Mouse (Mus musculus): ENCODE results near the gene Spdye4b. TPM values are rescaled to one million over a fixed set of nuclear protein-coding genes. Genes with fewer than 3 reads are reported as not detected.

The Spdye4b gene
- total and polyA plus RNA-seq, 3 experiments = not detected

DNA sequence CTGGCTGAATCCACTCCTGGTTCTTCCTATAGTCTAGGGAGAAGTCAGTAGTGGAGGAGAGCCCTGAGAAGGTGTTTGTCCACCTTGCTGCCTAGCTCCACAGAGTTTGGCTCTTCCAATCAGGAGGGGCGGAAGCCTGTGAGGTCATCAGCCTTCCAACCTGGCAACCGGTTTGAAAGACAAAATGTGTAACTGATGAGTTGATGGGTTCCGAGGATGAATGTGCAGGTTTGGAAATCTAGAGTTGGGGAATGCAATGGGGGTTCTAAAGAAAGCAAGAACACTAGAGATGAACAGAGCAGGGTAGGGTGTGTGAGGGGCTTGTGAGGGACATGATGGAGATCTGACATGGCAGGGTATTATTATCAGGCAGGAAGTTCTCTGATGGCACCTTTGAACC, 46.0 kb downstream of the Spdye4b start, which contains the start of gene Spdye4a:
TSS of gene Spdye4a (minus strand) at position 101 of the 400 bp plus-strand sequence.
- intact Hi-C loops (cut with DNase I) = no loop called here
- no peak within 1 kb of the TSS for H3K4me3 ChIP-seq

DNA sequence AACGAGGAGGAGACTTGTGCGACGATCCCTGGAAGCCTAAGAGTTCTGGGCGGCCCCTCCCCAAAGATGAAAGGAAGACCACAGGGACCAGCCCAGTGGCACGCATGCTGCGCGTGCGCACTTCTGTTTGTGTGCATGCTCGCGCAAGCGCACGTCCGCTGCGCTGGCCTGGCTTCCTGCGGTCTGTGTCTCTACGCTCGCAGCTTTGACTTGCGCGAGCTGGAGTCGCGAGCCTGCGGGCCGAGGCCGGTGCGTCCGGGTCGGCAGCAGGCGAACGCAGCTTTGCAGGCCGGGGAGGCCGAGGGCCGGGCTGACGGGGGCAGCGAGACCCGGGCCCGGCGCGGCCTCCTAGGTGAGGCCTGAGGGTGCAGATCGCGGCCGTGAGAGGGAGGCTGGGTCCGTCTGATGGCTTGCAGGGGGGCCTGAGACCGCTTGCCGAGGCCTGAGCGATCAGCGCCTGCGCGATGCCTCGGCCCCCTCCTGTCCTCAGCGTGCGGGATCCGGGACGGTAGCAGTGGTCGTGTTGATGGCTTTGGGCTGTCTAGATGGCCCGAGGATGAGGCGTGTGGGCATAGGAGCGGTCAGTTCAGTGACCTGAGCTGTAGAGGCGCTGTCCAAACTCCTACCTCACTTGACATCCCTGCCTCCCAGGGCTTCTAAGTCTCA, 54.3 kb downstream of the Spdye4b start, which contains the start of gene Zfp12:
TSS of gene Zfp12 (plus strand) at position 136 of the 666 bp plus-strand sequence.
- under 1% methylated on average over 58 of the region's 58 CpGs for WGBS
- peak; percentile 93 to 97 for DNase-seq
- Histone ChIP-seq H3K79me2 (replicated peaks; ENCODE audit: control insufficient read depth, insufficient read depth, low read length) (peaks cover 2% of the 10 kb centered on the region; the same call in 1 of the 2 replicates), H3K27me3 (ENCODE audit: control insufficient read depth, insufficient read depth, low read length) (no peaks in the 10 kb centered on the region), H3K36me3 (ENCODE audit: control insufficient read depth, insufficient read depth, low read length) (peaks cover 3% of the 10 kb centered on the region), H3K4me3 (peak within 1 kb of the TSS; percentile 79), H3K27ac (peak within 1 kb of the TSS; percentile 94), H3K9ac (ENCODE audit: low read depth, low read length) (peak within 1 kb of the TSS; percentile 75), H3K4me1 (ENCODE audit: control insufficient read depth, insufficient read depth, low read length) (peaks cover 2% of the 10 kb centered on the region)
- intact Hi-C loops (cut with DNase I) = loop anchor here (1.0 to 5.0 kb wide), 2 partner anchors 55 to 167 kb away; partner anchors contain the start of genes Kdelr2 and Rbak
- TF ChIP-seq EP300 (IDR thresholded peaks at IDR 0.05; ENCODE audit: insufficient read depth, low read depth, low read length) (peak; percentile 73), POLR2A (IDR thresholded peaks at IDR 0.05; ENCODE audit: insufficient read depth, low read depth, low read length) (peak; percentile 79), CTCF (IDR thresholded peaks at IDR 0.05) (peak; percentile 64)

More for the DNA sequence above, 46.0 kb downstream of the Spdye4b start, which contains the start of gene Spdye4a:
- TF ChIP-seq EP300 (IDR thresholded peaks at IDR 0.05; ENCODE audit: insufficient read depth, low read depth, low read length) = no peak
- TF ChIP-seq POLR2A (IDR thresholded peaks at IDR 0.05; ENCODE audit: insufficient read depth, low read depth, low read length) = no peak
- no peak for TF ChIP-seq CTCF (IDR thresholded peaks at IDR 0.05)
- WGBS = 80% methylated on average over 3 of the region's 3 CpGs
- Histone ChIP-seq H3K36me3 (ENCODE audit: control insufficient read depth, insufficient read depth, low read length) (no peaks in the 10 kb centered on the region), H3K27me3 (ENCODE audit: control insufficient read depth, insufficient read depth, low read length) (no peaks in the 10 kb centered on the region), H3K79me2 (replicated peaks; ENCODE audit: control insufficient read depth, insufficient read depth, low read length) (no peaks in the 10 kb centered on the region), H3K27ac (no peak within 1 kb of the TSS), H3K9ac (ENCODE audit: low read depth, low read length) (no peak within 1 kb of the TSS), H3K4me1 (ENCODE audit: control insufficient read depth, insufficient read depth, low read length) (no peaks in the 10 kb centered on the region)
- no peak for DNase-seq

DNA sequence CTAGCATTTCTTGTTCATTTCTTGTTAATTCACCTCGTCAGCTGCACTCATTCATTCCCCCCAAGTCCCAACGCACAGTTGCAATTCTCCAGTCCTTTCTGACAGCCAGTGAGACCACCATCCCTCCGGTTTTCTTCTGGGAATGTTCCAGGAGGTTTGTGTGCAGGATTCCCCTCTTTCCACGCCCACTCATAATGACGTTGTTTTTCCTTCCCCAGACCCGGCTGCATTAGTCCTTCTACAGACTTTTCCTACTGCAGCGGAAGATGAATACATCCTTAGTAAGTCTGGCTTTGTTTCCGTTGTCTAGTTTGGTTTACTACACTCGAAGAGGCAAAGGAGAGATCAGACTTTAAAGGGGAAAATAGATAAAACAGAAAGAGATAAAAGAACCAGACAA, 55.2 kb downstream of the Spdye4b start:
- Histone ChIP-seq H3K4me1 (ENCODE audit: control insufficient read depth, insufficient read depth, low read length) (peaks cover 2% of the 10 kb centered on the region), H3K27ac (no peak overlapping the region; the same call in 1 of the 2 replicates), H3K4me3 (peak overlapping the region; percentile 79), H3K27me3 (ENCODE audit: control insufficient read depth, insufficient read depth, low read length) (no peaks in the 10 kb centered on the region), H3K36me3 (ENCODE audit: control insufficient read depth, insufficient read depth, low read length) (peaks cover 3% of the 10 kb centered on the region), H3K9ac (ENCODE audit: low read depth, low read length) (no peak overlapping the region), H3K79me2 (replicated peaks; ENCODE audit: control insufficient read depth, insufficient read depth, low read length) (peaks cover 2% of the 10 kb centered on the region; the same call in 1 of the 2 replicates)
- WGBS = 26% methylated on average over 9 of the region's 9 CpGs
- intact Hi-C loops (cut with DNase I) = loop anchor here (2.0 to 5.0 kb wide), 2 partner anchors 33 to 166 kb away; partner anchors contain the start of gene Kdelr2
- no peak for TF ChIP-seq POLR2A (IDR thresholded peaks at IDR 0.05; ENCODE audit: insufficient read depth, low read depth, low read length)
- TF ChIP-seq CTCF (IDR thresholded peaks at IDR 0.05) = no peak
- TF ChIP-seq EP300 (IDR thresholded peaks at IDR 0.05; ENCODE audit: insufficient read depth, low read depth, low read length) = no peak
- DNase-seq = no peak

DNA sequence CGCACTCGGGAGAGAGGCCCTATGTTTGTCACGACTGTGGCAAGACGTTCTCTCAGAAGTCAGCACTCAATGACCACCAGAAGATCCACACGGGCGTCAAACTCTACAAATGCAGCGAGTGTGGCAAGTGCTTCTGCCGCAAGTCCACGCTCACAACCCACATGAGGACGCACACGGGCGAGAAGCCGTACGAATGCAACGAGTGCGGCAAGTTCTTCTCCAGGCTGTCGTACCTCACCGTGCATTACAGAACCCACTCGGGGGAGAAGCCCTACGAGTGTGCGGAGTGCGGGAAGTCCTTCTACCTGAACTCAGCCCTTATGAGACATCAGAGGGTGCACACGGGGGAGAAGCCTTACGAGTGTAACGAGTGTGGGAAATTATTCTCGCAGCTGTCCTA, 64.1 kb downstream of the Spdye4b start:
- 97% methylated on average over 26 of the region's 26 CpGs for WGBS
- H3K4me1 ChIP-seq (ENCODE audit: control insufficient read depth, insufficient read depth, low read length) = no peaks in the 10 kb centered on the region
- intact Hi-C loops (cut with DNase I) = no loop called here

DNA sequence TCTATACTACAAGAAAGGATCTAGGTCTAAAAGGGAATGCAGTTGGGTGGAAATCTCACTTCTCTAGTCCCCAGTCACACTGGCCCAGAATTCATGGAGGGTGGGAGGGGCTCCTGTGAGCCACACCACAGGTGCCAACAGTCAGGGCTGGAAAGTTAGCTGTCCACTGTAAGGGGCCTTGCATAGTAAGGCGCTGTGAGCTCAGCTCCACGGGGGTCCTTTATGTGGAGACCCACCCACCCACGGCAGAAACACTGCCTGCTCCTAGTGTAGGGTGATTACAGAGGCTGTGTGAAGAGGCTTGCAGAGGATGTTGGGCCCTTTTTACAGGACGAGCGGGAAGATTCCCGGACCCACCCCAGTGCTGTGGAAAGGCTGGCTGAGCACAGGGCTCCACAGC, 71.2 kb downstream of the Spdye4b start:
- 63% methylated on average over 6 of the region's 6 CpGs for WGBS
- no peaks in the 10 kb centered on the region for H3K4me1 ChIP-seq (ENCODE audit: control insufficient read depth, insufficient read depth, low read length)
- no peak overlapping the region for H3K9ac ChIP-seq (ENCODE audit: low read depth, low read length)
- H3K4me3 ChIP-seq = no peak overlapping the region
- TF ChIP-seq EP300 (IDR thresholded peaks at IDR 0.05; ENCODE audit: insufficient read depth, low read depth, low read length) = no peak
- TF ChIP-seq CTCF (IDR thresholded peaks at IDR 0.05) = no peak
- TF ChIP-seq POLR2A (IDR thresholded peaks at IDR 0.05; ENCODE audit: insufficient read depth, low read depth, low read length) = no peak
- no peaks in the 10 kb centered on the region for H3K79me2 ChIP-seq (replicated peaks; ENCODE audit: control insufficient read depth, insufficient read depth, low read length)
- no peaks in the 10 kb centered on the region for H3K36me3 ChIP-seq (ENCODE audit: control insufficient read depth, insufficient read depth, low read length)
- no peak overlapping the region for H3K27ac ChIP-seq
- intact Hi-C loops (cut with DNase I) = no loop called here
- DNase-seq = no peak
- H3K27me3 ChIP-seq (ENCODE audit: control insufficient read depth, insufficient read depth, low read length) = peaks cover 10% of the 10 kb centered on the region

More for the DNA sequence above, 64.1 kb downstream of the Spdye4b start:
- H3K79me2 ChIP-seq (replicated peaks; ENCODE audit: control insufficient read depth, insufficient read depth, low read length) = no peaks in the 10 kb centered on the region
- TF ChIP-seq CTCF (IDR thresholded peaks at IDR 0.05) = no peak
- TF ChIP-seq EP300 (IDR thresholded peaks at IDR 0.05; ENCODE audit: insufficient read depth, low read depth, low read length) = no peak
- no peak for TF ChIP-seq POLR2A (IDR thresholded peaks at IDR 0.05; ENCODE audit: insufficient read depth, low read depth, low read length)
- no peak overlapping the region for H3K9ac ChIP-seq (ENCODE audit: low read depth, low read length)
- no peak for DNase-seq
- H3K4me3 ChIP-seq = no peak overlapping the region
- no peaks in the 10 kb centered on the region for H3K36me3 ChIP-seq (ENCODE audit: control insufficient read depth, insufficient read depth, low read length)
- no peak overlapping the region for H3K27ac ChIP-seq
- H3K27me3 ChIP-seq (ENCODE audit: control insufficient read depth, insufficient read depth, low read length) = no peaks in the 10 kb centered on the region

DNA sequence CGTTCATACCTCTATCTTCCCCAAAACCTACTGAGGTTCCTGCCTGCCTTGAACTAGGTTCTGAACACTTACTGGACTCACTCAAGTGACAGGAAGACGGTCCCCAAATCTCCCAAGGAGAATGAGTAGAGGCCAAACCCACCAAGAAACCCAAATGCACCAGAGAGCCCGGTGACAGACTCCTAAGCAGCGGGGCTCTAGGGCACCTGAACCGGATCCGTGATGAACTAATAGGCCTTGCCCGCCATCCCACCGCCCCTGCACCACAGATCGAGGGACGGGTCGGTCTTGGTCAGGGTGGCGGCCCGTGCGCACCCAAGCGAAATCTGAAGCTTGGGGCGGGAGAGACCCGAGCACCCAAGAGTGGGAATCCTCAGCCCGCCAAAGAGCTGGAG, 72.0 kb downstream of the Spdye4b start:
- no peak for TF ChIP-seq CTCF (IDR thresholded peaks at IDR 0.05)
- no peak for TF ChIP-seq POLR2A (IDR thresholded peaks at IDR 0.05; ENCODE audit: insufficient read depth, low read depth, low read length)
- TF ChIP-seq EP300 (IDR thresholded peaks at IDR 0.05; ENCODE audit: insufficient read depth, low read depth, low read length) = no peak
- Histone ChIP-seq H3K4me1 (ENCODE audit: control insufficient read depth, insufficient read depth, low read length) (no peaks in the 10 kb centered on the region), H3K4me3 (no peak overlapping the region), H3K9ac (ENCODE audit: low read depth, low read length) (no peak overlapping the region), H3K79me2 (replicated peaks; ENCODE audit: control insufficient read depth, insufficient read depth, low read length) (no peaks in the 10 kb centered on the region), H3K27ac (no peak overlapping the region), H3K36me3 (ENCODE audit: control insufficient read depth, insufficient read depth, low read length) (no peaks in the 10 kb centered on the region), H3K27me3 (ENCODE audit: control insufficient read depth, insufficient read depth, low read length) (peaks cover 10% of the 10 kb centered on the region)
- DNase-seq = no peak
- WGBS = 57% methylated on average over 18 of the region's 18 CpGs
- intact Hi-C loops (cut with DNase I) = no loop called here

All from heart, adult 2 months (tissue).